12 mouse cellular contexts compared by ENCODE assay signal in the genomic region with DNA sequence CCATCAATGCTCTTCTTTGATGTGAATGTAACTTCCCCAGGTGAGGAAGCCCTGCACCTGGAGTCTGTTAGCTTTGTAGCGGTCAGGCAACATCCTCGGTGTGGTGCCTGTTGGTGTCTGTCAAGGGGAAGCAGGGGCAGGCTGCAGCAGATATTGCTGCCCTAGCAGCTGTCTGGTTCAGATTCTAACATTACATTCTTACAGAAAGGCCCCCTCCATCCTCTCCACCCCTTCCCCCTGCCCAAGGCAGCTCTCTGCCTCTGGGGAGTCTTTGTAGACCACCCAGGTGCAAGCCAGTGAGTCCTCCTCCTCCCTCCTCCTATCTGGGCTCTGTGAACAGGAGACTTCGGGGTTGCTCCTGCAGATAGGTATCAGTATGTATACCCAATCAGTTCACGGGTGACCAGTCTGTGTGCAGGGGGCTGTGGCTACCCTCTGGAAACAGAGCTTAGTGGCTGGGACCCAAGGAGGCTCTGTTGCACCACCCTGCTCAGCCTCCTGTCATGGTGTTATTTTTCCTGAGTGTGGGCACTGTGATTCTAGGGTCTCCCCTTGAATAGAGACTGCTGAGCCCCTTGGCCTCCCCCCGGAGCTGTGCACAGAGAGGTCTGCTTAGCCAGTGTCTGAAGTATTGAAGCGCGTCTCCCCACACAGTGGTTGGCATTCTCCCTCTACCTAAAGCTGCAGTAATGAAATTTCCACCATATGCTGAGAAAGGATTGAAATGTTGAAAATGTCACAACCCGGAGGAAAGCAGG.
DNase-seq lines count a peak whose midpoint lies in the region; ATAC-seq lines count a peak whose summit lies in the region.
"Had no signal": no experiment of that assay in that cellular context is flagged by ENCODE, and none has a peak within 500 bp of the region (broad histone marks: within the 10 kb centered on the region; RNA-seq: fewer than 3 reads in every experiment).

No protein-coding gene starts in this region.

- no peaks in the 10 kb centered on the region for H3K36me3 ChIP-seq in kidney, embryonic 15.5 days
- no peaks in the 10 kb centered on the region for H3K36me3 ChIP-seq in limb, embryonic 15.5 days
- H3K36me3 ChIP-seq: hindbrain, embryonic 15.5 days; liver, embryonic 15.5 days had no signal

- H3K27ac ChIP-seq in kidney, embryonic 15.5 days, result peak overlapping the region; percentile 48; the same call in 1 of the 2 replicates
- peak overlapping the region; percentile 63 for H3K27ac ChIP-seq in limb, embryonic 15.5 days
- H3K27ac ChIP-seq: hindbrain, embryonic 15.5 days; liver, embryonic 15.5 days had no signal

- H3K9ac ChIP-seq in kidney, embryonic 15.5 days, result no peak overlapping the region
- no peak overlapping the region for H3K9ac ChIP-seq in limb, embryonic 15.5 days
- H3K9ac ChIP-seq: hindbrain, embryonic 15.5 days; liver, embryonic 15.5 days had no signal

- 40% methylated on average over 8 of the region's 8 CpGs for WGBS in kidney, embryonic 15.5 days
- WGBS in limb, embryonic 15.5 days, result 29% methylated on average over 8 of the region's 8 CpGs

- ATAC-seq in kidney, embryonic 15.5 days (replicated peaks; ENCODE audit: low FRiP score), result peak; percentile 27; the same call in 1 of the 2 replicates
- ATAC-seq in limb, embryonic 15.5 days (ENCODE audit: insufficient number of reproducible peaks, low FRiP score, low TSS enrichment, low read depth), result no peak; the same call in 1 of the 2 replicates

- H3K27me3 ChIP-seq in kidney, embryonic 15.5 days, result no peaks in the 10 kb centered on the region
- no peaks in the 10 kb centered on the region for H3K27me3 ChIP-seq in limb, embryonic 15.5 days
- H3K27me3 ChIP-seq: hindbrain, embryonic 15.5 days; liver, embryonic 15.5 days had no signal

- peak; percentile 60 for DNase-seq in embryo, embryonic 11 days
- no peak for DNase-seq in embryo, embryonic 10 days (ENCODE audit: low spot score)
- DNase-seq in kidney, adult 8-10 months, result no peak
- DNase-seq in thymus, postnatal 36 days, result peak; percentile 25 to 50
- no peak for DNase-seq in liver
- DNase-seq in urinary bladder, adult 18-20 months (ENCODE audit: low spot score in 2 of 2), result no peak
- DNase-seq: cerebellum, adult 11 months; lung, postnatal 4 days had no signal

- no peaks in the 10 kb centered on the region for H3K9me3 ChIP-seq in kidney, embryonic 15.5 days (replicated peaks)
- no peaks in the 10 kb centered on the region for H3K9me3 ChIP-seq in limb, embryonic 15.5 days
- H3K9me3 ChIP-seq: hindbrain, embryonic 15.5 days; liver, embryonic 15.5 days had no signal

- H3K4me1 ChIP-seq in kidney, embryonic 15.5 days, result peaks cover 66% of the 10 kb centered on the region
- H3K4me1 ChIP-seq in limb, embryonic 15.5 days, result peaks cover 49% of the 10 kb centered on the region
- H3K4me1 ChIP-seq: liver, embryonic 15.5 days had no signal

- H3K4me3 ChIP-seq in kidney, embryonic 15.5 days (replicated peaks), result no peak overlapping the region
- H3K4me3 ChIP-seq in limb, embryonic 15.5 days, result no peak overlapping the region
- H3K4me3 ChIP-seq: hindbrain, embryonic 15.5 days; liver, embryonic 15.5 days had no signal

- no peak overlapping the region for H3K4me2 ChIP-seq in kidney, embryonic 15.5 days
- no peak overlapping the region for H3K4me2 ChIP-seq in limb, embryonic 15.5 days
- H3K4me2 ChIP-seq: hindbrain, embryonic 15.5 days; liver, embryonic 15.5 days had no signal

Comparison
In these comparisons a context has a peak if more than half of its experiments do, and no peak if none do; other contexts are left out.
1. DNase-seq: peak in embryo, embryonic 11 days (single experiment) and thymus, postnatal 36 days (2 of 2); none in embryo, embryonic 10 days (single experiment), kidney, adult 8-10 months (0 of 2), liver (single experiment) and urinary bladder, adult 18-20 months (0 of 2).